Mouse (Mus musculus) lung, adult 10 weeks (tissue): ENCODE measurements around the gene Satl1. TPM values are rescaled to one million over a fixed set of nuclear protein-coding genes. Genes with fewer than 3 reads are reported as not detected.

ENCODE experiments used
- polyA plus RNA-seq: library from polyadenylated mRNA; stranded (reverse); fragments of 350-450 nt; fragmentation: Illumina TruSeq; extraction: RNeasy Lipid Tissue Mini Kit (QIAGEN cat#74804); gene quantifications from one replicate; pipeline ENCODE4 v1.2.3, GENCODE M21; 2014; ENCODE audit warnings: low read depth, low replicate concordance; ENCODE audit not compliant: insufficient read depth

Gene Satl1
- polyA plus RNA-seq = not detected

GRCm38 (mm10) chrX:112406679-112407078 lies at the start of gene Satl1:
TSS of gene Satl1 (minus strand) at chrX:112406779.

Other genes starting within 250 kb of the Satl1 start
- not detected for gene 4933403O08Rik, start 167.7 kb downstream of the Satl1 start, polyA plus RNA-seq
- 17.5 TPM for gene Apool, start 95.4 kb downstream of the Satl1 start, polyA plus RNA-seq
- gene 2010106E10Rik, start 88.5 kb upstream of the Satl1 start, polyA plus RNA-seq = not detected
- gene Zfp711, start 193.7 kb upstream of the Satl1 start, polyA plus RNA-seq = 0.51 TPM